Mouse (Mus musculus): ENCODE data around the gene Ppp2r2c. TPM values are rescaled to one million over a fixed set of nuclear protein-coding genes. Genes with fewer than 3 reads are reported as not detected.

Ppp2r2c gene
- total and polyA plus RNA-seq, 2 experiments from 2014 or later: 96.1 to 177 TPM

GRCm38 (mm10) chr5:36902807-36903206 is 34.5 kb downstream of the Ppp2r2c start:
- H3K27me3 ChIP-seq (ENCODE audit: insufficient read depth, low read length): no peaks in the 10 kb centered on the region
- H3K4me3 ChIP-seq (ENCODE audit: low read depth, low read length): no peak overlapping the region
- H3K27ac ChIP-seq (ENCODE audit: low read depth, low read length): no peak overlapping the region
- H3K9ac ChIP-seq: no peak overlapping the region
- H3K9me3 ChIP-seq (ENCODE audit: low read length): no peaks in the 10 kb centered on the region
- 81% methylated on average over 2 of the region's 2 CpGs for WGBS
- no peak for ATAC-seq
- H3K4me2 ChIP-seq (ENCODE audit: low read depth): no peak overlapping the region
- no peak for DNase-seq
- H3K36me3 ChIP-seq (ENCODE audit: insufficient read depth): no peaks in the 10 kb centered on the region
- peaks cover 10% of the 10 kb centered on the region for H3K4me1 ChIP-seq (ENCODE audit: insufficient read depth)
- TF ChIP-seq CTCF (IDR thresholded peaks at IDR 0.05; ENCODE audit: low read depth): no peak

GRCm38 (mm10) chr5:36904131-36904530 is 35.8 kb downstream of the Ppp2r2c start:
- Histone ChIP-seq H3K27me3 (ENCODE audit: insufficient read depth, low read length) (no peaks in the 10 kb centered on the region), H3K9me3 (ENCODE audit: low read length) (no peaks in the 10 kb centered on the region), H3K4me1 (ENCODE audit: insufficient read depth) (peaks cover 10% of the 10 kb centered on the region), H3K36me3 (ENCODE audit: insufficient read depth) (no peaks in the 10 kb centered on the region), H3K4me3 (ENCODE audit: low read depth, low read length) (no peak overlapping the region), H3K4me2 (ENCODE audit: low read depth) (no peak overlapping the region), H3K9ac (no peak overlapping the region), H3K27ac (ENCODE audit: low read depth, low read length) (no peak overlapping the region)
- no peak for ATAC-seq
- TF ChIP-seq CTCF (IDR thresholded peaks at IDR 0.05; ENCODE audit: low read depth): no peak
- 50% methylated on average over 2 of the region's 2 CpGs for WGBS
- DNase-seq: no peak

GRCm38 (mm10) chr5:36904703-36905102 is 36.4 kb downstream of the Ppp2r2c start:
- Histone ChIP-seq H3K4me2 (ENCODE audit: low read depth) (no peak overlapping the region), H3K27me3 (ENCODE audit: insufficient read depth, low read length) (no peaks in the 10 kb centered on the region), H3K4me1 (ENCODE audit: insufficient read depth) (peaks cover 10% of the 10 kb centered on the region), H3K36me3 (ENCODE audit: insufficient read depth) (no peaks in the 10 kb centered on the region), H3K27ac (ENCODE audit: low read depth, low read length) (no peak overlapping the region), H3K9ac (no peak overlapping the region), H3K4me3 (ENCODE audit: low read depth, low read length) (no peak overlapping the region), H3K9me3 (ENCODE audit: low read length) (no peaks in the 10 kb centered on the region)
- no peak for ATAC-seq
- DNase-seq: no peak
- no peak for TF ChIP-seq CTCF (IDR thresholded peaks at IDR 0.05; ENCODE audit: low read depth)
- WGBS: 78% methylated on average over 9 of the region's 9 CpGs

- no peaks in the 10 kb centered on the region for H3K27me3 ChIP-seq (ENCODE audit: insufficient read depth, low read length)
- no peak overlapping the region for H3K27ac ChIP-seq (ENCODE audit: low read depth, low read length)
- H3K4me3 ChIP-seq (ENCODE audit: low read depth, low read length): no peak overlapping the region
- H3K4me1 ChIP-seq (ENCODE audit: insufficient read depth): peaks cover 6% of the 10 kb centered on the region; the same call in 1 of the 2 replicates
- WGBS: 86% methylated on average over 8 of the region's 8 CpGs
- H3K9ac ChIP-seq: no peak overlapping the region
- H3K4me2 ChIP-seq (ENCODE audit: low read depth): no peak overlapping the region
- no peaks in the 10 kb centered on the region for H3K9me3 ChIP-seq (ENCODE audit: low read length)
- no peak for TF ChIP-seq CTCF (IDR thresholded peaks at IDR 0.05; ENCODE audit: low read depth)
- no peaks in the 10 kb centered on the region for H3K36me3 ChIP-seq (ENCODE audit: insufficient read depth)
- no peak for DNase-seq
- no peak for ATAC-seq
These were observed 36.9 kb downstream of the Ppp2r2c start for GRCm38 (mm10) chr5:36905216-36905615.

GRCm38 (mm10) chr5:36907695-36908094 is 39.4 kb downstream of the Ppp2r2c start:
- Histone ChIP-seq H3K9ac (no peak overlapping the region), H3K36me3 (ENCODE audit: insufficient read depth) (no peaks in the 10 kb centered on the region), H3K27me3 (ENCODE audit: insufficient read depth, low read length) (no peaks in the 10 kb centered on the region), H3K27ac (ENCODE audit: low read depth, low read length) (no peak overlapping the region), H3K9me3 (ENCODE audit: low read length) (no peaks in the 10 kb centered on the region), H3K4me2 (ENCODE audit: low read depth) (no peak overlapping the region), H3K4me3 (ENCODE audit: low read depth, low read length) (no peak overlapping the region), H3K4me1 (ENCODE audit: insufficient read depth) (0 out of 2 replicates have a peak, but pooled peaks cover 6% of the 10 kb centered on the region)
- DNase-seq (no peak), ATAC-seq (no peak)
- WGBS: 22% methylated on average over 10 of the region's 10 CpGs
- no peak for TF ChIP-seq CTCF (IDR thresholded peaks at IDR 0.05; ENCODE audit: low read depth)

GRCm38 (mm10) chr5:36909545-36909944 is 41.2 kb downstream of the Ppp2r2c start:
- no peak for DNase-seq
- Histone ChIP-seq H3K9ac (no peak overlapping the region), H3K4me3 (ENCODE audit: low read depth, low read length) (no peak overlapping the region), H3K27me3 (ENCODE audit: insufficient read depth, low read length) (no peaks in the 10 kb centered on the region), H3K4me1 (ENCODE audit: insufficient read depth) (0 out of 2 replicates have a peak, but pooled peaks cover 6% of the 10 kb centered on the region), H3K36me3 (ENCODE audit: insufficient read depth) (no peaks in the 10 kb centered on the region), H3K9me3 (ENCODE audit: low read length) (no peaks in the 10 kb centered on the region), H3K27ac (ENCODE audit: low read depth, low read length) (no peak overlapping the region), H3K4me2 (ENCODE audit: low read depth) (no peak overlapping the region)
- TF ChIP-seq CTCF (IDR thresholded peaks at IDR 0.05; ENCODE audit: low read depth): no peak
- ATAC-seq: no peak
- 89% methylated on average over 21 of the region's 21 CpGs for WGBS

GRCm38 (mm10) chr5:36910980-36911379 is 42.7 kb downstream of the Ppp2r2c start:
- no peak for DNase-seq
- WGBS: 14% methylated on average over 7 of the region's 7 CpGs
- H3K27ac ChIP-seq (ENCODE audit: low read depth, low read length): no peak overlapping the region

More at GRCm38 (mm10) chr5:36910980-36911379, 42.7 kb downstream of the Ppp2r2c start:
- H3K27me3 ChIP-seq (ENCODE audit: insufficient read depth, low read length): no peaks in the 10 kb centered on the region
- no peaks in the 10 kb centered on the region for H3K9me3 ChIP-seq (ENCODE audit: low read length)
- H3K36me3 ChIP-seq (ENCODE audit: insufficient read depth): no peaks in the 10 kb centered on the region
- ATAC-seq: peak; percentile 56
- no peak overlapping the region for H3K9ac ChIP-seq
- H3K4me3 ChIP-seq (ENCODE audit: low read depth, low read length): no peak overlapping the region
- 0 out of 2 replicates have a peak, but pooled peaks cover 6% of the 10 kb centered on the region for H3K4me1 ChIP-seq (ENCODE audit: insufficient read depth)
- H3K4me2 ChIP-seq (ENCODE audit: low read depth): no peak overlapping the region
- no peak for TF ChIP-seq CTCF (IDR thresholded peaks at IDR 0.05; ENCODE audit: low read depth)
